Mouse (Mus musculus) heart, embryonic 14.5 days (tissue): ENCODE data around the gene Fos. TPM values are rescaled to one million over a fixed set of nuclear protein-coding genes. Genes with fewer than 3 reads are reported as not detected.
A peak's percentile ranks its signal among the peaks of the same experiment; 100 is the strongest.

Experiments
- ATAC-seq: fragments of 200-750 bp; cut with Nextera tagmentation; 2 replicates; pipeline ENCODE4 v1.8.0; 2017; ENCODE audit warnings: low read depth, moderate TSS enrichment; ENCODE audit not compliant: insufficient number of reproducible peaks, insufficient read depth, low FRiP score
- H3K27ac ChIP-seq, 2 experiments: fragments of 200-500 bp in 1 of 2; fragments of 300-500 bp in 1 of 2; sonication (generic) in 1 of 2; replicated peaks in 1 of 2; 2 replicates each; pipeline ENCODE4 v1.5.1; 2012 to 2014; ENCODE audit warnings: low read depth in 2 of 2, low read length in 2 of 2, control low read depth in 1 of 2, mild to moderate bottlenecking in 1 of 2, mixed read lengths in 1 of 2; ENCODE audit not compliant: control insufficient read depth in 1 of 2, insufficient read depth in 1 of 2
- H3K27me3 ChIP-seq: fragments of 300-500 bp; sonication (generic); 2 replicates; pipeline ENCODE4 v1.6.1; 2014; ENCODE audit warnings: mild to moderate bottlenecking, low read length, control low read depth; ENCODE audit not compliant: control insufficient read depth, insufficient read depth
- H3K36me3 ChIP-seq: fragments of 300-500 bp; sonication (generic); 2 replicates; pipeline ENCODE4 v1.6.1; 2014; ENCODE audit warnings: mild to moderate bottlenecking, control low read depth, low read length, mixed read lengths; ENCODE audit not compliant: control insufficient read depth, insufficient read depth
- H3K4me1 ChIP-seq, 2 experiments: fragments of 200-500 bp in 1 of 2; fragments of 300-500 bp in 1 of 2; sonication (generic) in 1 of 2; 2 replicates each; pipeline ENCODE4 v1.6.1; 2012 to 2014; ENCODE audit warnings: low read length in 2 of 2, control low read depth in 1 of 2, mixed read lengths in 1 of 2; ENCODE audit not compliant: control insufficient read depth in 2 of 2, insufficient read depth in 2 of 2
- H3K4me2 ChIP-seq: fragments of 300-500 bp; sonication (generic); 2 replicates; pipeline ENCODE4 v1.6.1; 2014; ENCODE audit warnings: mild to moderate bottlenecking, low read length
- H3K4me3 ChIP-seq, 2 experiments: fragments of 200-500 bp in 1 of 2; fragments of 300-500 bp in 1 of 2; sonication (generic) in 1 of 2; 2 replicates each; pipeline ENCODE4 v1.5.1; 2012 to 2014; ENCODE audit warnings: low read length in 2 of 2, mild to moderate bottlenecking in 2 of 2, control low read depth in 1 of 2, low read depth in 1 of 2, moderate library complexity in 1 of 2; ENCODE audit not compliant: control insufficient read depth in 1 of 2, insufficient read depth in 1 of 2
- H3K9ac ChIP-seq: fragments of 300-500 bp; sonication (generic); 2 replicates; pipeline ENCODE4 v1.6.1; 2014; ENCODE audit warnings: mild to moderate bottlenecking, low read length
- H3K9me3 ChIP-seq: fragments of 300-500 bp; sonication (generic); 2 replicates; pipeline ENCODE4 v1.6.1; 2016; ENCODE audit warnings: low read length, control low read depth; ENCODE audit not compliant: control insufficient read depth
- WGBS: fragments of 180-500 bp; shearing (Covaris S2); extraction: QIAGEN DNeasy Blood & Tissue Kit; methylation state at CpG from one replicate; pipeline ENCODE4 v1.1.7; 2014; 5-methylcytosine and 5-hydroxymethylcytosine counted together
- polyA plus RNA-seq: library from polyadenylated mRNA; unstranded; fragments of >200 nt; fragmentation: Nextera tagmentation; extraction: Ambion mirVana; gene quantifications from 2 replicates; pipeline ENCODE4 v1.2.1, GENCODE M21; 2014

Fos gene
- polyA plus RNA-seq, 1 experiment from 2014 or later, result 3.8 TPM

DNA sequence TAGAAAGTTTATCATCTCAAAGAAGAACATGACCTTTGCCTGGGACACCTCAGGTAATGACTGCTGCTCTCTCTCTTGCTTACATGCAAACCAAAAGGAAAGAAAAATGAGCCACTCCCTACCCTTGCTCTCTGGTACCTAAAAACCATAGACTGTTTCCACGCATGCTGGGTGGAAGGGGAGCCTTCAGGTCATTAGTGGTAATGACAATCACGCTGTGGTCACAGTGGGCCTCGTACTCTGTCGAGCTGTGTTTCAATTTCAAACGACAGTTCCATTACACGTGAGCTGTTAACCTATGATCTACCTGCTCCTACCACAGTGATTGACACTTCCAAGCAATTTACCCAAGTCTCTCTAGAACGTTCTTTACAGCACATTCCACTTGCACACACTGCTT lies 5.0 kb downstream of the Fos start:
- no peak for ATAC-seq
- no peak overlapping the region for H3K27ac ChIP-seq
- H3K4me2 ChIP-seq, result no peak overlapping the region
- no peaks in the 10 kb centered on the region for H3K9me3 ChIP-seq
- no peaks in the 10 kb centered on the region; the same call in 1 of the 2 replicates for H3K27me3 ChIP-seq
- no peak overlapping the region for H3K4me3 ChIP-seq
- H3K36me3 ChIP-seq, result peaks cover 8% of the 10 kb centered on the region; the same call in 1 of the 2 replicates
- peaks cover 18 to 30% of the 10 kb centered on the region in 2 experiments for H3K4me1 ChIP-seq
- WGBS, result 82% methylated on average over 7 of the region's 7 CpGs
- H3K9ac ChIP-seq, result no peak overlapping the region

DNA sequence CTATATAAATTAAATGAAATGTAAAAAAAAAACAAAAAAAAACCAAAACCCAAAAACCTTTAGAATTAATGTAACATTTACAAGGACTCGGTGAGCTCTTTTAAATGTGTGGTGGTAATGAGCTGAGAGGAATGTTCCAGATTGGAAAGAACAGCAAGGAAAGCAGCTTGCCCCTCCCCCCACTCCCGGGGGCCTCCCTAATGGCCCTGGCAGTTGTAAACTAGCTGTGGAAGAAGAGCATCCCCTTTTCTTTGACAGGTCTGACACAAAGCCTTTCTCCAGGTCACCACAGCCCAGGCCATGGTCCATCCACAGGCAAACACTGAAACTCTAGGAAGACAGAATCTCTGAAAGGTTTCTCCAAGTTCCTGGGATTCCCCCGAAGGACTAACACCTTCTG lies 5.5 kb downstream of the Fos start:
- Histone ChIP-seq H3K9me3 (no peaks in the 10 kb centered on the region), H3K4me1 (peaks cover 18 to 30% of the 10 kb centered on the region in 2 experiments), H3K4me3 (no peak overlapping the region), H3K9ac (no peak overlapping the region), H3K27ac (no peak overlapping the region), H3K4me2 (no peak overlapping the region), H3K27me3 (no peaks in the 10 kb centered on the region; the same call in 1 of the 2 replicates), H3K36me3 (peaks cover 8% of the 10 kb centered on the region; the same call in 1 of the 2 replicates)
- no peak for ATAC-seq
- 23% methylated on average over 3 of the region's 3 CpGs for WGBS

DNA sequence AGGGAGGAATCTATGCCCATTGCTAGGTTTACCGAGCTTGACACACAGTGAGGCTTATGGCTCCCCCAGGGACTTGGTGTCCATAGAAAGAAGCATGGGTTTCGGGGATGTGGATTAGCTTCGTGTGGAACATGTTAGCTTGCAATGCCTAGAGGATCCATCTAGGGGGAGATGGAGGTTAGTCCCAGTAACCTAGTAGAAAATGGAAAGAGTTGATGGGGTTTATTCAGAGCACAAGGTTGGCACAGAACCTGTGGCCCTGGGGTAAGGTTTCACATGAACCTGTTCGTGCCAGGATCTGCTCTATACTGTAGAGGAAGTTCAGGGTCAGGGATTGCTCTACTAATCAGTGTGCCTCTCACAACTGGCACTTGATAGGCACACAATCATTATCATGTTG lies 9.5 kb downstream of the Fos start:
- 36% methylated on average over 4 of the region's 4 CpGs for WGBS
- no peak overlapping the region for H3K9ac ChIP-seq
- no peaks in the 10 kb centered on the region for H3K9me3 ChIP-seq
- peaks cover 16 to 31% of the 10 kb centered on the region in 2 experiments for H3K4me1 ChIP-seq
- H3K4me3 ChIP-seq, result no peak overlapping the region
- H3K36me3 ChIP-seq, result no peaks in the 10 kb centered on the region
- no peaks in the 10 kb centered on the region for H3K27me3 ChIP-seq
- H3K4me2 ChIP-seq, result no peak overlapping the region
- no peak overlapping the region for H3K27ac ChIP-seq
- no peak for ATAC-seq

DNA sequence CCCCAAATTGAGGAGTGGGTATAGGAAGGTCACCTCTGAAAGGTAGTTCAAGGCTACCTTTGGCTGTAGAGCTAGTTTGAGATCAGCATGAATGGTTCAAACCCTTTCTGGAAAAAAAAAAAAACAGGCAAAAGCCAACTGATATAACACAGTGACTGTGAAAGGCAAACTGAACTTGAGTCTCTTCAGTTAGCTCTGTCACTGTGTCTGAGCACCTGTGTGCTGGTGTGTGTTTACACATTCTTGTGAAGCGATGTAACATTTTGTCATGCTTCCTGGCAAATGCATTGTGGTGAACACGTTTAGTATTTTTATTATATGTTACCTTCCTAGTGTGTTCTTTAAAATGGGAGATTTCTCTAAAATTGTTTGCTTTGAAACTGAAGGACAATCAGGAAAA lies 11.0 kb downstream of the Fos start:
- no peak for ATAC-seq
- H3K36me3 ChIP-seq, result no peaks in the 10 kb centered on the region
- WGBS, result 62% methylated on average over 2 of the region's 2 CpGs

DNA sequence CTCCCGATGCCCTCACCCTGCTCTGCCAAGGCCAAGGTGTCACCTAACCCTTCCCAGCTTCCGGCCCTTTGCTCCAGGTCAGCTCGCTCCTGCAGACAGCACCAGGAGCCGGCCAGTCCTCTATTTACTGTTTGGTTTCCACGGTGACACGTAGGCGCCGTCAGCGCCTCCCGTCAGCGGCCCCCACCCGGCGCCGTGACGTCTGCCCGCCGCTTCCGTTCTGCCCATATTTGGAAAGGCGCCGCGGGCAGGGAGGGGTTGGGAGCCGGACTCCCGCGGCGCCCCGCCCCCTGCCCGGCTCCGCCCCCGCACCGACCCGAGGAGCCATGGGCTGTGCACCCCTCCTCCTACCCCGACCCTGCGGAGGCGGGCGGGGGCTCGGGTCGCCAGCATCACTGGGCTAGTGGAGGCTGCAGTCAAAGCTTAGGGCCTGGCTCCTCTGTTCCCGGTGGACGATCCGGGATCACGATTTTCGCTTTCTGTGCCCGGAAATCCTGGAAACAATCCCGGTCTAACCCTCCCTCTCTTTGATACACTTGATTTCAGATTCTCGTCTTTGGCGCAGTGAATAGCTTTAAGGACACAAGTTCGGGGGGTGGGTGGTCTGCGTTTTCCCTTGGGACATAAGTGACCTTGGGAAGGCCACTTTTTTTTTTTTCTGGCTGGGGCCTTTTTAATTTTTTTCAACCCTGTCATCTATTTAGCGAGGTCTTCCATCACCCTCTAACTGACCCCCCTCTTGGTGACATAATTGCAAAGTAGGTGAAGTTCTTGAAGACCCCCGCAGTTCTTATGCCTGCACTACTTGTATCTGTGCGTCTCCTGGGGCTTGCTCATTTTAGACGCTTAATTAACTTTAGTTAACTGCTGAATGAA lies 12.4 kb downstream of the Fos start:
- Histone ChIP-seq H3K36me3 (no peaks in the 10 kb centered on the region), H3K27me3 (no peaks in the 10 kb centered on the region), H3K4me1 (peaks cover 10 to 24% of the 10 kb centered on the region in 2 experiments; a peak in 3 of 4 replicates), H3K27ac (peak overlapping the region; percentile 79 to 82), H3K4me3 (peak overlapping the region; percentile 69 to 94), H3K9me3 (no peaks in the 10 kb centered on the region), H3K4me2 (peak overlapping the region; percentile 94), H3K9ac (peak overlapping the region; percentile 72)
- peak; percentile 95 for ATAC-seq
- WGBS, result under 1% methylated on average over 47 of the region's 52 CpGs

More for the DNA sequence above, 11.0 kb downstream of the Fos start:
- Histone ChIP-seq H3K4me3 (no peak overlapping the region), H3K27me3 (no peaks in the 10 kb centered on the region), H3K27ac (no peak overlapping the region; a peak in 1 of 4 replicates), H3K4me2 (no peak overlapping the region), H3K4me1 (peaks cover 10 to 27% of the 10 kb centered on the region in 2 experiments), H3K9ac (no peak overlapping the region), H3K9me3 (no peaks in the 10 kb centered on the region)

DNA sequence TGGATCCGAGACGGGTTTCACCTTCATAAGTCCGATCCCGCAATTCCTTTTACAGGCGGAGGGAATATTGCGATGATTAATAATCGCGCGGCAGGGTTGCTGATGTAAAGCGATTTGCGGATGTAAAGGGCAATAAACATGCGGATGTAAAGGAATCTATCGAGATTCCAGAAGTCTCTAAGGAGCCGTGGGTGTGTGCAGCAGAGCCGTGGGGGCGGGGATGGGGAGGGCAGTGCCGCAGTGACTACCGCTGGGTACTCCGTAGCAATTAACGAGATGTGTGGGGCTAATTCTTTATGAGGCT lies 13.0 kb downstream of the Fos start:
- under 1% methylated on average over 20 of the region's 20 CpGs for WGBS

DNA sequence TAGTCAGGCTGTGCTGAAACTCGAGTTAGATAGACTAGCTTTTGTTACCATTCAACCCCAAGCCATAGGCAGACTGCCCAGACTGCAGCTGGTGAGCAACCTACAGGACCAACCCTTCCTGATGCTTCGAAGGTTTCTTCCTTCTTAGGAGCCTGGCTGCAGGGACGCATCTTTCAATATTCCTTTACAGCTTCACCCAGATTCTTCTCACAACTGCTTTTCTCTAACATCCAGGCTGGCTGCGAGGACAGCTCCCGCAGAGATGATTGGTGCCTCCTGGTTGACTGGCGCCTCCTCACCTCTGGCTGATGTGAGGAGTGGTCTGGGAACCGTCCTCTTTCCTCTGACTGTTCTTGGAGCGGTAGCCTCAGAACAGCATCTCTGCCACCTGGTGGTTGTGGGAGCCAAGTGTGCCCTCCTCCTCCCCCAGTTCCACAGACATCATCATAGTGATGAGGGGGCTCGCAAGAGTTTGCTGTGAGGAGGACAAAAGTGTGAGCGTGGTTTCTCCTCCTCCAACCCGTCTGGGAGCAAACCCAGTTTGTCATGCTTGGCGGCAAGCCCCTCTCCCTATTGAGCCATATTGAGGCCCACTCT lies 14.0 kb downstream of the Fos start:
- H3K36me3 ChIP-seq, result no peaks in the 10 kb centered on the region
- H3K9ac ChIP-seq, result peak overlapping the region; percentile 72
- no peak for ATAC-seq
- WGBS, result 3% methylated on average over 12 of the region's 12 CpGs
- peak overlapping the region; percentile 94 for H3K4me2 ChIP-seq
- H3K4me3 ChIP-seq, result peak overlapping the region; percentile 34 to 69
- peak overlapping the region in 1 of 2 experiments; percentile 45; a peak in 1 of 4 replicates for H3K27ac ChIP-seq
- H3K27me3 ChIP-seq, result no peaks in the 10 kb centered on the region
- H3K4me1 ChIP-seq, result peaks cover 12 to 24% of the 10 kb centered on the region in 2 experiments; a peak in 3 of 4 replicates
- no peaks in the 10 kb centered on the region for H3K9me3 ChIP-seq

More for the DNA sequence above, 13.0 kb downstream of the Fos start:
- H3K27ac ChIP-seq, result peak overlapping the region in 1 of 2 experiments; percentile 82; a peak in 1 of 4 replicates
- peak overlapping the region; percentile 94 for H3K4me2 ChIP-seq
- H3K9me3 ChIP-seq, result no peaks in the 10 kb centered on the region
- H3K4me3 ChIP-seq, result peak overlapping the region; percentile 69 to 94
- no peak for ATAC-seq
- H3K4me1 ChIP-seq, result peaks cover 10 to 24% of the 10 kb centered on the region in 2 experiments; a peak in 3 of 4 replicates
- peak overlapping the region; percentile 72 for H3K9ac ChIP-seq
- H3K36me3 ChIP-seq, result no peaks in the 10 kb centered on the region
- H3K27me3 ChIP-seq, result no peaks in the 10 kb centered on the region
